Mouse (Mus musculus) forebrain, postnatal 0 days (tissue): Measurements from ENCODE around the gene Rara. TPM values are rescaled to one million over a fixed set of nuclear protein-coding genes. Genes with fewer than 3 reads are reported as not detected.
A peak's percentile ranks its signal among the peaks of the same experiment; 100 is the strongest.

Experiments used
- ATAC-seq: fragments of 200-750 bp; cut with Nextera tagmentation; 2 replicates; pipeline ENCODE4 v1.8.0; 2017; ENCODE audit warnings: mild to moderate bottlenecking, moderate library complexity
- DNase-seq: peaks from one replicate; pipeline ENCODE4 v3.0.0-alpha.2; 2015
- H3K27ac ChIP-seq: fragments of 300-500 bp; sonication (generic); 2 replicates; pipeline ENCODE4 v1.5.1; 2014; ENCODE audit warnings: low read depth, mild to moderate bottlenecking, antibody characterized with exemption, low read length, moderate library complexity, mixed read lengths
- H3K27me3 ChIP-seq: fragments of 300-500 bp; sonication (generic); 2 replicates; pipeline ENCODE4 v1.6.1; 2014; ENCODE audit warnings: mild to moderate bottlenecking, low read length, mixed read lengths; ENCODE audit not compliant: insufficient read depth
- H3K36me3 ChIP-seq: fragments of 300-500 bp; sonication (generic); 2 replicates; pipeline ENCODE4 v1.6.1; 2014; ENCODE audit warnings: mild to moderate bottlenecking, moderate library complexity; ENCODE audit not compliant: insufficient read depth
- H3K4me1 ChIP-seq: fragments of 300-500 bp; sonication (generic); 2 replicates; pipeline ENCODE4 v1.6.1; 2014; ENCODE audit warnings: antibody characterized with exemption; ENCODE audit not compliant: insufficient read depth
- H3K4me2 ChIP-seq: fragments of 300-500 bp; sonication (generic); 2 replicates; pipeline ENCODE4 v1.6.1; 2014; ENCODE audit warnings: low read depth, mild to moderate bottlenecking, moderate library complexity
- H3K4me3 ChIP-seq: fragments of 300-500 bp; sonication (generic); 2 replicates; pipeline ENCODE4 v1.5.1; 2014; ENCODE audit warnings: low read depth, low read length, mixed read lengths
- H3K9ac ChIP-seq: fragments of 300-500 bp; sonication (generic); 2 replicates; pipeline ENCODE4 v1.6.1; 2014; ENCODE audit warnings: mild to moderate bottlenecking
- H3K9me3 ChIP-seq: fragments of 300-500 bp; sonication (generic); 2 replicates; pipeline ENCODE4 v1.6.1; 2016; ENCODE audit warnings: low read length
- CTCF ChIP-seq: sonication (generic); IDR thresholded peaks from 2 replicates; pipeline ENCODE4 v1.5.1; 2016; ENCODE audit warnings: antibody characterized with exemption, control low read depth, low read depth
- WGBS: fragments of 180-500 bp; shearing (Covaris S2); extraction: QIAGEN DNeasy Blood & Tissue Kit; methylation state at CpG from one replicate; pipeline ENCODE4 v1.1.7; 2014; 5-methylcytosine and 5-hydroxymethylcytosine counted together
- polyA plus RNA-seq: library from polyadenylated mRNA; unstranded; fragments of >200 nt; fragmentation: Nextera tagmentation; extraction: Ambion mirVana; gene quantifications from 2 replicates; pipeline ENCODE4 v1.2.1, GENCODE M21; 2015
- total RNA-seq: library from RNA; depleted of rRNA; stranded (reverse); fragments of >200 nt; gene quantifications from 2 replicates; pipeline ENCODE4 v1.2.3, GENCODE M21; 2014; rRNA removed

Rara gene
- 11.6 and 15.2 TPM in 2 replicates for total RNA-seq
- 9.5 and 10.7 TPM in 2 replicates for polyA plus RNA-seq

GRCm38 (mm10) chr11:98927438-98928076 lies at the start of gene Rara:
Rara (plus strand) TSS chr11:98927818.
- peak within 1 kb of the TSS; percentile 60 for H3K4me3 ChIP-seq
- peaks cover 23% of the 10 kb centered on the region for H3K4me1 ChIP-seq
- TF ChIP-seq CTCF: no peak
- ATAC-seq (peak; percentile 58), DNase-seq (peak; percentile 56)
- H3K4me2 ChIP-seq: peak within 1 kb of the TSS; percentile 63
- no peaks in the 10 kb centered on the region for H3K27me3 ChIP-seq
- no peak within 1 kb of the TSS for H3K27ac ChIP-seq
- no peaks in the 10 kb centered on the region for H3K9me3 ChIP-seq
- WGBS: 14% methylated on average over 21 of the region's 21 CpGs
- peak within 1 kb of the TSS; percentile 73 for H3K9ac ChIP-seq
- H3K36me3 ChIP-seq: no peaks in the 10 kb centered on the region

- H3K27me3 ChIP-seq: no peaks in the 10 kb centered on the region
- no peaks in the 10 kb centered on the region for H3K4me1 ChIP-seq
- ATAC-seq: no peak
- H3K27ac ChIP-seq: no peak overlapping the region
- TF ChIP-seq CTCF: no peak
- 96% methylated on average over 3 of the region's 3 CpGs for WGBS
- peaks cover 63% of the 10 kb centered on the region for H3K36me3 ChIP-seq
- H3K9me3 ChIP-seq: no peaks in the 10 kb centered on the region
- no peak overlapping the region for H3K9ac ChIP-seq
- no peak for DNase-seq
- H3K4me3 ChIP-seq: no peak overlapping the region
- H3K4me2 ChIP-seq: no peak overlapping the region
These were observed 39.9 kb upstream of the Rara start for GRCm38 (mm10) chr11:98887703-98888102.

GRCm38 (mm10) chr11:98889077-98889476 lies 38.5 kb upstream of the Rara start:
- H3K4me3 ChIP-seq: no peak overlapping the region
- H3K36me3 ChIP-seq: peaks cover 73% of the 10 kb centered on the region

GRCm38 (mm10) chr11:98889977-98890376 lies 37.6 kb upstream of the Rara start:
- ATAC-seq (no peak), DNase-seq (no peak)
- no peak for TF ChIP-seq CTCF
- Histone ChIP-seq H3K4me3 (no peak overlapping the region), H3K27me3 (no peaks in the 10 kb centered on the region), H3K9me3 (no peaks in the 10 kb centered on the region), H3K4me1 (no peaks in the 10 kb centered on the region), H3K27ac (no peak overlapping the region), H3K9ac (no peak overlapping the region), H3K4me2 (no peak overlapping the region), H3K36me3 (peaks cover 77% of the 10 kb centered on the region)
- WGBS: 91% methylated on average over 5 of the region's 5 CpGs

More at GRCm38 (mm10) chr11:98889077-98889476, 38.5 kb upstream of the Rara start:
- DNase-seq (no peak), ATAC-seq (no peak)
- no peak for TF ChIP-seq CTCF
- H3K4me2 ChIP-seq: no peak overlapping the region
- no peaks in the 10 kb centered on the region for H3K9me3 ChIP-seq
- H3K4me1 ChIP-seq: no peaks in the 10 kb centered on the region
- H3K9ac ChIP-seq: no peak overlapping the region
- H3K27me3 ChIP-seq: no peaks in the 10 kb centered on the region
- WGBS: 97% methylated on average over 4 of the region's 4 CpGs
- no peak overlapping the region for H3K27ac ChIP-seq

- ATAC-seq: no peak
- H3K27me3 ChIP-seq: no peaks in the 10 kb centered on the region
- no peak overlapping the region for H3K4me3 ChIP-seq
- H3K27ac ChIP-seq: no peak overlapping the region
- peaks cover 72% of the 10 kb centered on the region for H3K36me3 ChIP-seq
- H3K4me1 ChIP-seq: no peaks in the 10 kb centered on the region
- no peak for TF ChIP-seq CTCF
- no peak overlapping the region for H3K4me2 ChIP-seq
- no peak overlapping the region for H3K9ac ChIP-seq
- no peak for DNase-seq
- WGBS: 41% methylated on average over 5 of the region's 5 CpGs
- no peaks in the 10 kb centered on the region for H3K9me3 ChIP-seq
These were observed 35.2 kb upstream of the Rara start for GRCm38 (mm10) chr11:98892426-98892825.

GRCm38 (mm10) chr11:98900529-98901125 lies 27.0 kb upstream of the Rara start:
- no peak for ATAC-seq
- DNase-seq: no peak
- Histone ChIP-seq H3K27ac (no peak overlapping the region), H3K9ac (no peak overlapping the region), H3K4me1 (no peaks in the 10 kb centered on the region), H3K36me3 (peaks cover 65% of the 10 kb centered on the region), H3K27me3 (no peaks in the 10 kb centered on the region), H3K4me2 (no peak overlapping the region), H3K4me3 (no peak overlapping the region), H3K9me3 (no peaks in the 10 kb centered on the region)
- 91% methylated on average over 12 of the region's 12 CpGs for WGBS
- no peak for TF ChIP-seq CTCF

- H3K4me3 ChIP-seq: no peak overlapping the region
- DNase-seq (no peak), ATAC-seq (no peak)
- no peaks in the 10 kb centered on the region for H3K9me3 ChIP-seq
- no peak for TF ChIP-seq CTCF
- no peaks in the 10 kb centered on the region for H3K4me1 ChIP-seq
- peaks cover 47% of the 10 kb centered on the region for H3K36me3 ChIP-seq
- no peak overlapping the region for H3K9ac ChIP-seq
- WGBS: 28% methylated on average over 10 of the region's 10 CpGs
- H3K27me3 ChIP-seq: no peaks in the 10 kb centered on the region
- no peak overlapping the region for H3K4me2 ChIP-seq
- no peak overlapping the region for H3K27ac ChIP-seq
These were observed 24.9 kb upstream of the Rara start for GRCm38 (mm10) chr11:98902621-98903245.
